Mouse (Mus musculus): Measurements from ENCODE around the gene Dusp14.

DNA sequence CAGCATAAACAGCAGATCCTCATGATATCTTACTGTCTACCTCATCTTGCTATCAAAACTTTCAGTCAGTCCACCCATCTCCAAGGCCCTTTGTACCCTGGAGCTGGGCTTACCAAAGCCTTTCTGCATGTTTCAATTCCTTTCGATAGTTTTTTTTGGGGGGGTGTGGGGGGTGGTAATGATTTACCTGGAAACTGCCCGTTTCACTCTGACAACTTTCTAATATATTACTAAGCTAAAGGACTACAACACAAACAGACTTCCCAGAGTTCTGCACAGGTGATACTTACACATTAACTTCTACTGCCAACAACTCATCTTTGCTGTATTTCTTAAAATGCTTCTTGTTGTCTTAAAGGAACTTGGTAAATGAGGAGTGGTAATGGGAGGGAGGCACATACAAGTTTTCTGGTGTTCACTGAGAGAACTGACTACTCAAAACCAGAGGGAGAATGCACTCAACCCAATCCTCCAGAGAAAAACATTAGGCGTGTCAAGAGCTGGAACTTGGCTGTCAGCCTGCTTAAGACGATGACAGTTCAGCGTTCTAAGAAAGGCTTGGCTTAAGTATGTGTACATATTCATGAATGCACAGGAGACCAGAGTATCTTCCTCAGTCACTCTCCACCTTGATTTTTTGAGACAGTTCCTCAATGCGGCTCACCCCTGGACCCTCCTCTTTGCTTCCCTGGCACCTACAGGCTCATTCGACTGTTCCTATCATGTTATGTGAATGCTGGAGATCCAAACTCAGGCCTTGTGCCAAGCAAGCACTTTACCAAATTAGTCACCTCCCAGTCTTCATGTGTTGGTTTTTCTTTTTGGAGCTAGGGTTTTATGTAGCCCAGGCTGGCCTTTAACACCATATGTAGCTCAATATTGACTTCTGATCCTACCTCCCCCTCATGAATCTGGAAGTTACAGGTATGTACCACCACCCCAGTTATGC lies 5.0 kb upstream of the Dusp14 start:
- TF ChIP-seq CTCF (IDR thresholded peaks at IDR 0.05; ENCODE audit: low read depth) (no peak), EP300 (IDR thresholded peaks at IDR 0.05; ENCODE audit: low read depth) (no peak)
